Mouse (Mus musculus) heart, adult 10 weeks (tissue): ENCODE measurements around the gene Ap1s2. TPM values are rescaled to one million over a fixed set of nuclear protein-coding genes. Genes with fewer than 3 reads are reported as not detected.

Experiments used
- polyA plus RNA-seq: library from polyadenylated mRNA; stranded (reverse); fragments of 350-450 nt; fragmentation: Illumina TruSeq; extraction: RNeasy Lipid Tissue Mini Kit (QIAGEN cat#74804); gene quantifications from one replicate; pipeline ENCODE4 v1.2.3, GENCODE M21; 2014; ENCODE audit warnings: low read depth, low replicate concordance

Gene Ap1s2
- polyA plus RNA-seq = 31.9 TPM

GRCm38 (mm10) chrX:163908337-163909250, at the start of gene Ap1s2:
Ap1s2 (plus strand) TSS chrX:163909017.

GRCm38 (mm10) chrX:163958467-163958875, 49.7 kb downstream of the Ap1s2 start, which contains the start of gene Zrsr2:
Zrsr2 (minus strand) TSS chrX:163958661.

Other genes starting within 250 kb of the Ap1s2 start
- gene Rnf138rt1, start 147.7 kb upstream of the Ap1s2 start, polyA plus RNA-seq = not detected
- 17.8 TPM for gene Zrsr2, start 49.6 kb downstream of the Ap1s2 start, polyA plus RNA-seq
- gene Car5b, start 119.0 kb downstream of the Ap1s2 start, polyA plus RNA-seq = 1.4 TPM
- 4.6 TPM for gene Siah1b, start 167.5 kb downstream of the Ap1s2 start, polyA plus RNA-seq
- gene Cltrn, start 179.8 kb downstream of the Ap1s2 start, polyA plus RNA-seq = not detected
- gene Ace2, start 230.3 kb downstream of the Ap1s2 start, polyA plus RNA-seq = 1.7 TPM